Mouse (Mus musculus) brain, embryonic 14.5 days (tissue): ENCODE results near the gene Eef1a2.

Experiments
- CTCF ChIP-seq: fragments of 200-500 bp; IDR thresholded peaks from 2 replicates; pipeline ENCODE4 v1.5.1; 2012; ENCODE audit warnings: inconsistent platforms, mild to moderate bottlenecking, moderate library complexity, borderline replicate concordance; ENCODE audit not compliant: insufficient read depth, insufficient read length; ENCODE audit errors: extremely low read depth
- POLR2A ChIP-seq: fragments of 200-500 bp; IDR thresholded peaks from 2 replicates; pipeline ENCODE4 v1.6.1; 2012; ENCODE audit warnings: mild to moderate bottlenecking, inconsistent platforms, borderline replicate concordance; ENCODE audit not compliant: poor library complexity, insufficient read depth, insufficient read length, severe bottlenecking; ENCODE audit errors: extremely low read depth

DNA sequence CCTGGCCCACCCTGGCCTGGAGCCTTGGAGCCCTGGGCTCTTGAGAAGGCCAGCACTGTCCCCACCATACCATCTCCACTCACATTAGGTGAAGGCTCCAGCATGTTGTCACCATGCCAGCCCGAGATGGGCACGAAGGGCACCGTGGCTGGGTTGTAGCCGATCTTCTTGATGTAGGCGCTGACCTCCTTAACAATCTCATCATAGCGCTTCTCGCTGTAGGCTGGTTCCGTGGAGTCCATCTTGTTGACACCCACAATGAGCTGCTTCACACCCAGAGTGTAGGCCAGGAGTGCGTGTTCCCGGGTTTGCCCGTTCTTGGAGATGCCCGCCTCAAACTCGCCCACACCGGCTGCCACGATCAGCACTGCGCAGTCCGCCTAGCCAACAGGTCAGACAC lies 4.1 kb downstream of the Eef1a2 start:
- TF ChIP-seq CTCF (no peak), POLR2A (no peak)
